Mouse (Mus musculus) lung, embryonic 14.5 days (tissue): ENCODE results near the gene Plpp2. TPM values are rescaled to one million over a fixed set of nuclear protein-coding genes. Genes with fewer than 3 reads are reported as not detected.
A peak's percentile ranks its signal among the peaks of the same experiment; 100 is the strongest.

ENCODE experiments used
- ATAC-seq: fragments of 200-750 bp; cut with Nextera tagmentation; 2 replicates; pipeline ENCODE4 v1.8.0; 2017; ENCODE audit warnings: mild to moderate bottlenecking, moderate TSS enrichment, moderate library complexity; ENCODE audit not compliant: insufficient read depth
- DNase-seq: peaks from one replicate; pipeline ENCODE4 v3.0.0-alpha.2; 2015
- H3K27ac ChIP-seq: fragments of 300-500 bp; sonication (generic); 2 replicates; pipeline ENCODE4 v1.5.1; 2014; ENCODE audit warnings: low read depth, mild to moderate bottlenecking, moderate library complexity
- H3K27me3 ChIP-seq: fragments of 300-500 bp; sonication (generic); 2 replicates; pipeline ENCODE4 v1.6.1; 2014; ENCODE audit warnings: low read length, control low read depth; ENCODE audit not compliant: insufficient read depth
- H3K36me3 ChIP-seq: fragments of 300-500 bp; sonication (generic); 2 replicates; pipeline ENCODE4 v1.6.1; 2014; ENCODE audit warnings: control low read depth; ENCODE audit not compliant: insufficient read depth
- H3K4me1 ChIP-seq: fragments of 300-500 bp; sonication (generic); 2 replicates; pipeline ENCODE4 v1.6.1; 2014; ENCODE audit warnings: antibody characterized with exemption, control low read depth; ENCODE audit not compliant: insufficient read depth
- H3K4me2 ChIP-seq: fragments of 300-500 bp; sonication (generic); 2 replicates; pipeline ENCODE4 v1.6.1; 2014; ENCODE audit warnings: mild to moderate bottlenecking
- H3K4me3 ChIP-seq: fragments of 300-500 bp; sonication (generic); 2 replicates; pipeline ENCODE4 v1.5.1; 2014; ENCODE audit warnings: low read depth, low read length
- H3K9ac ChIP-seq: fragments of 300-500 bp; sonication (generic); 2 replicates; pipeline ENCODE4 v1.6.1; 2014
- H3K9me3 ChIP-seq: fragments of 300-500 bp; sonication (generic); 2 replicates; pipeline ENCODE4 v1.6.1; 2016; ENCODE audit warnings: low read depth, low read length, control low read depth
- CTCF ChIP-seq: IDR thresholded peaks from 2 replicates; pipeline ENCODE4 v1.5.1; 2016; ENCODE audit warnings: antibody characterized with exemption, low read depth
- WGBS: fragments of 180-500 bp; shearing (Covaris S2); extraction: QIAGEN DNeasy Blood & Tissue Kit; methylation state at CpG from one replicate; pipeline ENCODE4 v1.1.7; 2014; 5-methylcytosine and 5-hydroxymethylcytosine counted together
- polyA plus RNA-seq: library from polyadenylated mRNA; unstranded; fragments of >200 nt; fragmentation: Nextera tagmentation; extraction: Ambion mirVana; gene quantifications from 2 replicates; pipeline ENCODE4 v1.2.1, GENCODE M21; 2014

Gene Plpp2
- polyA plus RNA-seq, 1 experiment from 2014 or later = 34.9 TPM

DNA sequence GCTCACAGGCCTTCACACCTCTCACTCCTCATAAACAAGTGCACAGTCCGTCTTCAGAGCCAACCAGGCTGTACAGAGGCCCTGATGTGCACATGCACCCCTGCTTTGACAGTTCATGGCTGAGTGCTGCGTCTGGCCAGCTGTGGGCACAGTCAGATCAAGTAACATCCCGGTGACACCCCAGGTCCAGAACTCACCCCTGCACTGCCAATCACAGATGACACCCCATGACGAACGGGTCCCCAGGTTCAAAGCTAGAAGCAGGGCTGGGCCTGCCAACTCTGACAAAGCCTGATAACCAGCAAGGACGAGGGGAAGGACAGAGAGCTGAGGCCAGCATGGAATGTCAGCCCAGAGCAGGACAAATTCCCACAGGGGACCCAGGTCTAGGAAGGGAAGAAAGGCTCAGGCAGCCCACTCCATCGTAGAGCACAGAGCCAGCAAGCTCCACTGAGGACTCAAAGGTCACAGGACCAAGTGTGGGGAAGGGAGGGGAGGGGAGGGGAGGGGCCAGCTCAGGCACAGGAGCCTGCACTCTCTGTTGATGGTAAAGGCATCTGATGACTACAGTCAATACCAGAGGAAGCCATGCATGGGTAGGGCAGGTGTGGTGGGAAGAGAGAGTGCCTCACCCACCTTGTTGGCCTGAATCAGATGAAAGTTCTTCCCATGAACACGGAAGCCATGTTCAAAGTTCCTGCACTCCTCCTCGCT lies 10.4 kb upstream of the Plpp2 start:
- Histone ChIP-seq H3K36me3 (peaks cover 100% of the 10 kb centered on the region), H3K9ac (no peak overlapping the region), H3K9me3 (no peaks in the 10 kb centered on the region), H3K4me2 (no peak overlapping the region), H3K4me1 (no peaks in the 10 kb centered on the region), H3K4me3 (no peak overlapping the region), H3K27ac (no peak overlapping the region), H3K27me3 (no peaks in the 10 kb centered on the region)
- WGBS = 72% methylated on average over 9 of the region's 9 CpGs
- DNase-seq (no peak), ATAC-seq (no peak)
- no peak for TF ChIP-seq CTCF

DNA sequence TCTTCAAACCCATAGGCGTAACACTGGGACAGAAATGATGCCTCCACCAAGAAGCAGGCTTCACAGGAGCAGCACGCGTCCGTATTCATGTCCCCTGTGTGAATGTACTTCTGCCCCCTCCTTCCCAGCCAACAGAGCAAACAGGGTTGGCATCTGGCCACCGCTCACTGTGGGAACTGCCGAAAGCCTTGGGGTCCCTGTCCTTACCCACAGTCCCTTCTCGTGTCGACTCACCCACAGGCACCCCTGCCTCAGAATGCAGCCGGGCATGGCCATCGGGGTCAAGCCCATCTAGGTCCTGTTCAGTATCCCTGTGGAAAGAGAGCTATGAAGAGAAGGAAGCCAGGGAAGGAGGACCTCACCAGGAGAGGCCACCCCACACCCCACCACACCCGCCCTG lies 8.6 kb upstream of the Plpp2 start:
- peaks cover 98% of the 10 kb centered on the region for H3K36me3 ChIP-seq
- no peak overlapping the region for H3K4me2 ChIP-seq
- H3K9ac ChIP-seq = no peak overlapping the region
- ATAC-seq = no peak
- no peak overlapping the region for H3K27ac ChIP-seq
- no peaks in the 10 kb centered on the region for H3K27me3 ChIP-seq
- TF ChIP-seq CTCF = no peak
- no peak overlapping the region for H3K4me3 ChIP-seq
- no peaks in the 10 kb centered on the region for H3K4me1 ChIP-seq
- WGBS = 93% methylated on average over 11 of the region's 11 CpGs
- DNase-seq = no peak
- H3K9me3 ChIP-seq = no peaks in the 10 kb centered on the region

DNA sequence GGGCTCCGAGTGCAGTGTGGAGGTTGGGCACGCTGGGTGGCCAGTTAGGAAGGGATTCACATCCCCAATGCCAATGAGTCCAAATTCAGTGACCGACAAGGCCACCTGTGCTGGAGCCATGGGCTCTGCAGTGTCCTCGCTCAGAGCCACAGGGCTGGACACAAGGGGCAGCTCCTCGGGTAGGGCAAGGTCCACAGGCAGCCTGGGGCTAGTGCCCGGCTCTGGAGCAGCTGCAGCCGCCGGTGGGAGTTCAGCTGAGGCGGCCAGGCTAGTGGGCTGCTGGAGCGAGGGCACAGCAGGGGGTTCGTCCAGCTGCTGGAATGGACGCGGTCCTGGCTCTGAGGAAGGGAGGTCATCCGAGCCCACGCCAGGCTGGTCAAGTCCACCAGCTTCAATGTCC lies 7.9 kb upstream of the Plpp2 start:
- no peak for DNase-seq
- Histone ChIP-seq H3K9ac (no peak overlapping the region), H3K36me3 (peaks cover 92% of the 10 kb centered on the region), H3K4me2 (no peak overlapping the region), H3K27ac (no peak overlapping the region), H3K4me3 (no peak overlapping the region), H3K9me3 (no peaks in the 10 kb centered on the region), H3K4me1 (no peaks in the 10 kb centered on the region), H3K27me3 (no peaks in the 10 kb centered on the region)
- WGBS = 92% methylated on average over 15 of the region's 15 CpGs
- ATAC-seq = no peak
- no peak for TF ChIP-seq CTCF

- Histone ChIP-seq H3K9me3 (no peaks in the 10 kb centered on the region), H3K27ac (no peak overlapping the region), H3K4me2 (no peak overlapping the region), H3K36me3 (peaks cover 84% of the 10 kb centered on the region), H3K27me3 (no peaks in the 10 kb centered on the region), H3K4me3 (no peak overlapping the region), H3K9ac (no peak overlapping the region), H3K4me1 (no peaks in the 10 kb centered on the region)
- DNase-seq = no peak
- ATAC-seq = no peak
- 91% methylated on average over 11 of the region's 11 CpGs for WGBS
- TF ChIP-seq CTCF = no peak
Observed at GRCm38 (mm10) chr10:79540746-79541145, 7.2 kb upstream of the Plpp2 start.

- TF ChIP-seq CTCF = no peak
- Histone ChIP-seq H3K9ac (no peak overlapping the region), H3K36me3 (peaks cover 75% of the 10 kb centered on the region), H3K27ac (no peak overlapping the region), H3K4me3 (no peak overlapping the region), H3K9me3 (no peaks in the 10 kb centered on the region), H3K27me3 (no peaks in the 10 kb centered on the region), H3K4me2 (no peak overlapping the region), H3K4me1 (no peaks in the 10 kb centered on the region)
- ATAC-seq (no peak), DNase-seq (no peak)
- WGBS = 91% methylated on average over 16 of the region's 16 CpGs
Observed at GRCm38 (mm10) chr10:79539701-79540495, 6.3 kb upstream of the Plpp2 start.

DNA sequence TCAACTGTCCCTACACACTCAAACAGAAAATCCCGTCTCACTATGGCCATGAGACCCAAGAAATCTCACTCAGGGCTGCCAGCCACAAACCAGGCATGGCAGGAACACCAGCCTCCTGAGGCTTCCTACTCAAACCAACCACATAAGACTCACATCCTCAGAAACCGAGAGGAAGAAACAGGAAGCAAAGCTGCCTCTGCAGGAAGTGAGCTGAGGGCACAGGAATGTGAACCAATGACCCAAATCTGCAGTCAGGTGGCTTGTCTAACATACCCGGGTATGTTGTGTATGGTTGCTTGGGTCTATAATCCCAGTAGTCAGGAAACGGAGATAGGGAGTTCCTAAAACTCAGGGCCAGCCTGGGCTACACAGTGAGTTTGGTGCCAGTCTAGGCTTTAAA lies 5.3 kb upstream of the Plpp2 start:
- peaks cover 65% of the 10 kb centered on the region for H3K36me3 ChIP-seq

GRCm38 (mm10) chr10:79538323-79538722 lies 4.7 kb upstream of the Plpp2 start:
- Histone ChIP-seq H3K4me2 (no peak overlapping the region), H3K27ac (no peak overlapping the region), H3K27me3 (no peaks in the 10 kb centered on the region), H3K9me3 (no peaks in the 10 kb centered on the region), H3K9ac (no peak overlapping the region), H3K4me3 (no peak overlapping the region), H3K4me1 (no peaks in the 10 kb centered on the region), H3K36me3 (peaks cover 60% of the 10 kb centered on the region)
- 90% methylated on average over 3 of the region's 3 CpGs for WGBS
- DNase-seq (no peak), ATAC-seq (no peak)
- TF ChIP-seq CTCF = no peak

More for the DNA sequence above, 5.3 kb upstream of the Plpp2 start:
- Histone ChIP-seq H3K27ac (no peak overlapping the region), H3K4me3 (no peak overlapping the region), H3K4me1 (no peaks in the 10 kb centered on the region), H3K9me3 (no peaks in the 10 kb centered on the region), H3K27me3 (no peaks in the 10 kb centered on the region), H3K4me2 (no peak overlapping the region), H3K9ac (no peak overlapping the region)
- WGBS = 55% methylated on average over 4 of the region's 4 CpGs
- no peak for TF ChIP-seq CTCF
- ATAC-seq = no peak
- peak; percentile 44 for DNase-seq
